Mouse (Mus musculus) 416B (cell line): ENCODE measurements around the gene Stradb.

Experiments
- DNase-seq: peaks from one replicate; pipeline ENCODE4 v3.0.0; 2011; ENCODE audit warnings: low read depth

Gene Stradb

DNA sequence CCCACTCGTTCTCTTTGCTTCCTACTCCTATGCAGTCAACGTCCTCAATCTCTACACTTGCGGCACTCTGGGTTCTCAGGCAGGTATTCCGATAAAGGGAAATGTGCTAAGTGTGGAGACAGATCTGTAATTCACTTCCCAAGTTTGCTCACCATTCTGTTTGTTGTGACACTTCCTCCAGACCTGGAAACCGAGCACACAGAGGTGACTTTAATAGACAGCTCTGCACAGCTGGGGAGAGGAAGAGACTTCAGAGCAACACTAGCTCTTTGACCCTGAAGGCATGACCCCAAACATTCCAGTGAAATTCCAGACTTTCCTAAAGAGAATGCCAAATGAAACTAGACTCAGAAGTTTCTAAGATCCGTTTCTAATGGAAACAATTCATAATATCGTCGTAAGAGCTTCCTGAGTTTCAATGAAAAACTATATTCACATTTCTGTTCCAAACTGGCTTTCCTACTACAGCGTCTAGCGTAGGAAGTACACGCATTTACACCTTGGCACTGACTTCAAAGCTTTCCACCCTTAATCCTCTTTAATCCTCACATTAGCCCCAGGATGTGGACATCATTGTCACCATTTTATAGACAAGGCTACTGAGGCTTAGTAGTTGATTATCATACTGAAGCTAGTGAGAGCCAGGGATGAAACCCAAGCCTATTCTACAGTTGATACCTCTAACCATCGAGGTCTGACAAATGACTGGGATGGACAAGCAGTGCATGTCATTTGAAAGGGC, 12.0 kb upstream of the Stradb start:
- no peak for DNase-seq

DNA sequence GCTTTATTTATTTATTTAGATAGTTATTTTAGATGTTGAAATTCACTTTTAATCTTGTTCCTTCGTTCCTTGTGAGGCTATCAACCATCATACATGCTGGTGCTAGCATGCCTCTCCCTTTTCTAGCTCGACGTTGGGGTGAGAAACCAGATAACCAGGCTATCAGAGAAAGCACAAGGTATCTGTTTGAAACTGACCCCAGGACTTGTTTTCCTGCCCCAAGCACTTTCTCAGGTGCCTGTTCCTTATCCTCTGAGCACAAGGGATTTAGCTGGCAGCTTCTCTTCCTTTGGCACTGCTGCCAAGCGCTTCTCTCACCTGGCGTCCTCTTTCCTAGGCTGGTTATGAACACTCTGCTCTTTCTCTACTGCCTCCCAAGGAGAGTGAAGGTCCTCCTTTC, 10.9 kb upstream of the Stradb start:
- no peak for DNase-seq

DNA sequence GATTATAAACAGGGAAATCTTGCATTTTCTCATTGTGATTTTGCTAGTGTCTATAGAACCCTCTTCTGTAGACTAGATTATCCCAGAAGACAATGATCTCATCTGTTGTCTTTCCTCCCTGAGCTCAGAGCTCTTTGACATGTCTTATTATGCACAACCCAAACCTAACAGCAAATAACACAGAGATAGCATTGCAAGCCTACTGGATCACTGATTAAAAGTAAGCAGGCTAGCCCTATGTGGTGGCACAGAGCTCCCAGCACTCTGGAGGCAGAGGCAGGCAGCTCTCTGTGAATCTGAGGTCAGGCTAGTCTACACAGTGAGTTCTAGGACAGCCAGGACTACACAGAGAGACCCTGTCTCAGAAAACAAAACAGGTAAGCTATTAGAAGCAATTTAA, 10.5 kb upstream of the Stradb start:
- no peak for DNase-seq

DNA sequence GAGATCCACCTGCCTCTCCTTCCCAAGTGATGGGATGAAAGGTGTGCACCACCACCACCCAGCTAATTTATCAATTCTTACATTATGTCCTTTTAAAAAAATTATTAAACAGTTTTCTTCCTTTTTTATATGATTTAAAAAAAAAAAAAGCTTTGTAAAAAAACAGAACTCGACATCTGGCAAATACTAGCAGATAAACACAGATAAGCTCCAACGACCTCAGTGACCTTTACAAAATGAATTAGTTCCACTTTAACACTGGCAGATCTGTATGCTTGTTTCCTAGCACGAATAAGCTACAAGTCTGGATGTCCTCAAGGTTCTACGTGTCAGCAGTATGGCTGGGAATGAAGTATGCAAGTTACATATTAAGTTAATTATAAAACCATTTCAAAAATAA, 5.8 kb upstream of the Stradb start:
- no peak for DNase-seq

DNA sequence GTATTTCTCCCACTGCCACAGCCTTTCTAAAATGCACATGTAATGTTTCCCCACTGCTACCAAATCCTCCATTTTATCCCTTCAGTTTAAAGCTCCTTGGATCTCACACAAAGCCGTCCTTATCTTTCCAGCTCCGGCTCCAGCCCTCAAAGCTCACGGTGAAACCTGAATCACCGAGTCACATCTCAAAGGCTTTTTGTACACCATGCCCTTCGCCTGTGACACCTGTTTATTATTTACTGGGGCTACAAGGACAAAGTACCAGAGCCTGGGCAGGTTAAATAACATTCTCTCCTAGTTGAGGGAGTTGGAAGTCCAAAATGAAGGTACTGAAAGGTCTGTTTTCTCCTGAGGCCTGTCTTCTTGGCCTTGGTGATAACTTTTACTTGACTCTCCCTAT, 3.3 kb upstream of the Stradb start:
- no peak for DNase-seq

DNA sequence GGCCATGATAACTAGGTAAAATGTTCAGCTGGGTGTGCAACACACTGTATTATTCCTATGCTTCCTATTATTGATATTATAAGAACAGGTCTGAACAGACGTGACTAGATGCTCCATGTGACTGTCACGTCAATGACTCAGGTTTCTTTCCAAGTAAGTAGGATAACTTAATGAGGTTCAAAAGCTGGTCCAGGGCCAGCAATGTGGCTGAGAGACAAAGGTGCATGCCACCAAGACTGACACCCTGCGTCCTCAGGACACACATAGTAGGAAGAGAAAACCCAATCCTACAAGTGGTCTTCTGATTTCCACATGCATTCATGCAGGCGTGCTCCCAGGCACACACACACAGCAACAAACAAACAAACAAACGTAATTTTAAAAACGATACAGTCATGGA, 2.2 kb upstream of the Stradb start:
- DNase-seq = no peak

DNA sequence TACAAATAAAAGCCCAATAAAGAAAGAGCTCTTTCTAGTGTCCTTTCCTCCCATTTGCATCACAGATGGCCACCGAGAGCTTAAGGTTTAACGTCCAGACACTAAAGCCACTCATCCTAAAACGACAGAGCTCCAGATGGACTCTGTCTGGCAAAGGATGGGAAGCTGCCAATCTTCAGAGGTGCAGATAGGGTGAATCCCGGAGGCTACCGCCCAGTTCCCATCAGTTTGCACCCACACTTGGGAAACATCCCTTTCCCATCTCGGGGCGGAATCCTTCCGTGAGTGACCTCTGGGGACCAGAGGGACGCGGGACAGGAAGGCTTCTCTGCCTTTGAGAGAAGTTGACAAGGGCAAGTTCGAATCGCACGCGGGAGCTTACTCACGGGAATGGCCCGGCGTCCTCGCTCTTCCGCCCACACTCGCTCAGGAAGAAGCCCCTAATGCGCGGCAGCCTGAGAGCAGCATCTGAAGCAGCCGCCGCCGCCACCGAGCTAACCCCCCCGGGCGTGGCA, 414 bp upstream of the Stradb start:
- DNase-seq = no peak

DNA sequence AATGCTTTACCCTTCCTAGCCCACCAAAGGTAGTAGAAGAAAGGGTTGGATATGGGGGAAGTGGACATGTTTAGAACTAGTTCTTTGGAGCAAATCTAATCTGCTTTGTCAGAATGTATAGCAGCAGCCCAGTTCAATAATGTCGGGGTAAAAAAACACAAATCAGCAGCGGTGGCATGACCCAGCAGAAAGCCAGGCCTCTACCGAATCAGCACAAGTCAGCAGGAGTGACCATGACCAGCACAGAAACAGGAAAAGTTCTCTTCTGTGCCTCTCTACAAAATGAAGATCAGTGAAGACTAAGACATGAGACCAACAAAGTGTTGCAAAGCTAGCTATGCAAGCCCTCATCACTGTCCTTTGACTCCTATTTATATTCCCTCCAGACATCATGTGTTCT, 9.0 kb downstream of the Stradb start:
- DNase-seq = no peak

DNA sequence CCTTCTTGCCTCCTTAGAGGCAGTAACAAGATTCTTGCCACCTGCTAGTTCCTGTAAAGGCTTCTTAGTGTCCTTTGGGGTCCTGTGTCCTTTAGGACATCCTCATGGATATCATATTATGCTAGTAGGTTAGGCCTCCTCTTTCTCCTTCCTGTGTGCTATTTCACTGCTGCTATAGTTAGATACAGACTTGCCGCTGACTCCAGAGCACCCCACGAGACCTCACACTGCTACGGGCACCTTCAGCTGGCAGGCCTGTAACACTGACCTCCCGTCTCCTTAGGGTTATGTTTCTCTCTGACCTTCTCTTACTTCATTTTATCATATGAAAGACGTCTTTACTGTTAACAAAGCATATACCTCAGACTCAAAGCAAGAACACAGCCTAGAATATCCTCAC, 11.3 kb downstream of the Stradb start:
- no peak for DNase-seq

DNA sequence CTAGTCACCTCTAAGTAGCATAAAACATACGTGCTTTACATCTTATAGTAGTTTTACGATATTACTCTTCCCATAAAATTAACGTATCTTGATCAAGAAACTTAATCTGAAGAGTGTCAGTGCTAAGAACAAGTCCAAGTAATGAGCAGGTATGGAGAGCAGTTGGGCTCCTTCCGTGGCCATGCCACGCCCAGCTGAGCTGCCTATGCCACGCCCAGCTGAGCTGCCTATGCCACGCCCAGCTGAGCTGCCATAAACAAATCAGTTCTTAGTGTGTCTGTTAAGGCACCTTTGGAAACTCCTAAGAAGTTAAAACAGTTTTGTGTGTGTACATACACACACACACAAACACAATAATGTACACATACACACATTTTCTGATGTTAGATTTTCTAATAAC, 19.8 kb downstream of the Stradb start:
- no peak for DNase-seq

DNA sequence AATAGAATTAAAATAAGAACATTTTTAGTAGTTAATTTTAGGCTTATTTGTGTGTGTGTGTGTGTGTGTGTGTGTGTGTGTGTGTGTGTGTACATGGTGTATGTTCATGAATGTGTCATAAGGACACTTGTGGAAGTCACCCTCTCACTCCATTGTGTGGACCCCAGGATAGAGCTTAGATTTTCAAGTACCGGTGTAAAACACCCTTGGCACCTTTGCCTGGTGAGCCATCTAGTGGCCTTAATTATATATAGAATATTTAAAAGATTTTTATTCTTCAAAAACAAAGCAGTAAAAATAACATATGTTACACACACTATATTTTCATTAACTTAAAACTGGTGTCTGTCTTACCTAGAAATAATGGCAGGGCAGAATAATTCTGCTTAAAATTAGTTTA, 20.4 kb downstream of the Stradb start:
- DNase-seq = peak; percentile 46

DNA sequence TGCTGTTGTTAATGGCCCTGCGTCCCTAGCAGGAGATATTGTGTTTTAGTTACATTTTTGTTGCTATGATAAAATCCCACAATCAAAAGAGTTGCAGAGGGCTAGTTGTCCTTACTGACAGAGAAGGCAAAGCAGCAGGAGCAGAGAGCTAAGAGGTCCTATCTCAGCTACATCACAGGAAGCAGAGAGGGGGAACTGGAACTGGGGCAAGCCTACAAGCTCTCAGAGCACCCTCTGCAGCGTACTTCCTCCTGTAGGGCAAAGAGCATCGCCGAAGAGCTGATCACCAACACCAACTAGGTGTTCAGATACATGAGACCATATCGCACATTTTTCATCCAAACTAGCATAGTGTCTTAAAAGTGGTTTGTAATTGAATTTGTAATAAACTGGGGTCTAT, 22.0 kb downstream of the Stradb start:
- no peak for DNase-seq

DNA sequence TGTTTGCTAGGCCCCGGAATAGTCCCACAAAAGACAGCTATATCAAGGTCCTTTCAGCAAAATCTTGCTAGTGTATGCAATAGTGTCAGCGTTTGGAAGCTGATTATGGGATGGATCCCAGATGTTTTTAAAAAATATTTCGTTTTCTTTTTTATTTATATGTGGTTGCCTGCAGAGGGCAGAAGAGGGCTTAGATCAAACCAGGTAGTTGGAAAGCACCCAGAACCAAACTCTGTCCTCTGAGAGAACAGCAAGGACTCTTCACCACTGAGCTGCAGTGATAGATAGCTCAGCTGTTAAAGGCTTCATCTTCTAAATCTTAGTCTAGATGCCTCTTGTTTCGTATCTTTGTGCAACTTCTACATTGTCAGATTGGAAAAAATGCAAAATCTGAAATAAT, 35.9 kb downstream of the Stradb start:
- peak; percentile 75 for DNase-seq

DNA sequence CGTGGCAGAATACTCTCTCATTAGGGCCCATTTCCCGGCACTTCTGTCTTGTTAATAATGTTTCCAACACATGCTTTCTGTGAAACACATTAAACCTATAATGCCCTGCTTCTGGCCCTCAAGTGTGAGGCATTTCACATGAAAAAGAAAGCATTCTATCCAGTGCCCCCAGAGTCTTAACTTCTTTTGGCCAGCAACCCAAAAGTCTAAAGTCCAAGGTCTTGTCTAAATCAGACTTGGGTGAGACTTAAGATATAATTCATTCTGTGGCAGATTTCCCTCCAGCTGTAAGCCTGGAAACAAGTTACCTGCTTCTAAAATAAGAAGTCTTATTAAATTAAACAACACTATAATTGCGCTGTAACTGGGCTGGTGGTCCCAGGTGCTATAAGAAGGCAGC, 48.2 kb downstream of the Stradb start:
- no peak for DNase-seq

DNA sequence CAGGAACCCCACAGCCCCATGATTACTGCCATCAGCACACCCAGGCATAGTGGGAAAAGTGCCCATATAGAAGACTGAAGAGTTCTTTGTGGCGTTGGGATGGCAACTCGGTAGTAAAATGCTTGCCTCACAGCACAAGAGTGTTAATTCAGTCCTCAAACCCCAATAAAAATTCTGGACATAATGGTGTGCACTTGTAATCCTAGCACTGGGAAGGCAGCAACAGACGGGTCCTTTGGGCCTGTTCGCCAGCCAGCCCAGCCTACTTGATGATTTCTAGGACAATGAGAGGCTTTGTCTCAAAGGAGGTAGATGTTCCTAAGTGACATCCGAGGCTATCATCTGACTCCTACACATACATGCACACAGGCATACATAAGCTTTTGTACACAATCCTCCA, 64.4 kb downstream of the Stradb start:
- DNase-seq = no peak
